Mouse (Mus musculus) ES-E14 (cell line): ENCODE measurements around the gene Dynll1. TPM values are rescaled to one million over a fixed set of nuclear protein-coding genes. Genes with fewer than 3 reads are reported as not detected.

Experiments used
- DNase-seq: peaks from one replicate; pipeline ENCODE4 v3.0.0-alpha.2; 2013; ENCODE audit warnings: low read depth, low spot score
- H3K27ac ChIP-seq: 2 replicates; pipeline ENCODE4 v1.5.1; 2012; ENCODE audit warnings: low read depth, mild to moderate bottlenecking, low read length, moderate library complexity, mixed read lengths; ENCODE audit not compliant: poor library complexity, insufficient read depth, severe bottlenecking
- H3K36me3 ChIP-seq: 2 replicates; pipeline ENCODE4 v1.6.1; 2012; ENCODE audit warnings: mild to moderate bottlenecking, low read length, moderate library complexity, mixed read lengths; ENCODE audit not compliant: control insufficient read depth, poor library complexity, insufficient read depth, severe bottlenecking
- H3K4me1 ChIP-seq, 2 experiments: fragments of 150-350 bp in 1 of 2; sonication (generic) in 1 of 2; 2 replicates each; pipeline ENCODE4 v1.6.1; 2012; ENCODE audit warnings: low read length in 2 of 2, mild to moderate bottlenecking in 1 of 2, mixed read lengths in 1 of 2; ENCODE audit not compliant: control insufficient read depth in 2 of 2, insufficient read depth in 2 of 2, poor library complexity in 1 of 2
- H3K4me3 ChIP-seq, 2 experiments: fragments of 150-350 bp in 1 of 2; sonication (generic) in 1 of 2; 2 replicates each; pipeline ENCODE4 v1.5.1; 2012; ENCODE audit warnings: low read length in 2 of 2, low read depth in 1 of 2, mild to moderate bottlenecking in 1 of 2, mixed read lengths in 1 of 2; ENCODE audit not compliant: insufficient read depth in 1 of 2, poor library complexity in 1 of 2, severe bottlenecking in 1 of 2
- H3K9ac ChIP-seq: 2 replicates; pipeline ENCODE4 v1.6.1; 2012; ENCODE audit warnings: low read depth, mild to moderate bottlenecking, low read length, mixed read lengths; ENCODE audit not compliant: poor library complexity, insufficient read depth, severe bottlenecking
- H3K9me3 ChIP-seq: fragments of 150-350 bp; sonication (generic); 2 replicates; pipeline ENCODE4 v1.6.1; 2012; ENCODE audit warnings: low read depth, mild to moderate bottlenecking, low read length; ENCODE audit not compliant: control insufficient read depth, insufficient read depth
- CHD2 ChIP-seq: IDR thresholded peaks from 2 replicates; pipeline ENCODE4 v1.6.1; 2014; ENCODE audit warnings: mild to moderate bottlenecking, low read depth, low read length, inconsistent platforms
- HCFC1 ChIP-seq: IDR thresholded peaks from 2 replicates; pipeline ENCODE4 v1.6.1; 2012; ENCODE audit warnings: low read length, inconsistent platforms, borderline replicate concordance; ENCODE audit not compliant: insufficient read depth
- MAFK ChIP-seq: IDR thresholded peaks from 2 replicates; pipeline ENCODE4 v1.6.1; 2014; ENCODE audit warnings: mild to moderate bottlenecking, low read depth, low read length, inconsistent platforms; ENCODE audit not compliant: insufficient read depth
- ZC3H11A ChIP-seq: IDR thresholded peaks from 2 replicates; pipeline ENCODE4 v1.6.1; 2012; ENCODE audit warnings: low read depth, mild to moderate bottlenecking, inconsistent platforms, low read length, borderline replicate concordance
- ZNF384 ChIP-seq: IDR thresholded peaks from 2 replicates; pipeline ENCODE4 v1.6.1; 2012; ENCODE audit warnings: low read depth, low read length, inconsistent platforms
- in situ Hi-C, 2 experiments: fragments of 600-800 bp; cut with MboI; formaldehyde crosslinking; loops; one replicate each; pipeline ENCODE4 v1.15.1; 2025; ENCODE audit warnings: low sequenced_read_pairs in 2 of 2, inconsistent platforms in 1 of 2; ENCODE audit not compliant: unreplicated experiment in 2 of 2
- total RNA-seq: library from RNA; depleted of rRNA; stranded (reverse); fragments of 300-350 nt; gene quantifications from 2 replicates; pipeline ENCODE4 v1.2.3, GENCODE M21; 2012

Dynll1 gene
- total RNA-seq, 1 experiment = 753 TPM

DNA sequence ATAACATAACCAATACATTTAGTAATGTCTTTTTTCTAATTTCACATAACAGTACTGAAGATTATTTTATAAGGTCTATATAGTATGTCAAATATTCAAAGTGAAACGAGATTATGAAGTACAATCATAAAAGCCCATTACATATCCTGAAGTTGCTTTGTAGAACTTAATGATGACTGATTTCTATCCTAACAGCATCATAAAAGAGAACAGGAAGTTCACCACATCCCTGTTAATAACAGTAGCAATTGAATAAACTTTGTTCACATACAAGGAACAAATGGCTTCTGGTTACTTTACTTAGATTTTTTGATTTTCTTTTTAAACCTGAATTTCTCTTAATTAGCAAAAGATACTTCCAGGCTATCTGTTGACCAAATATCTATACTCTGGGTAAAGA lies 38.9 kb downstream of the Dynll1 start:
- Histone ChIP-seq H3K9me3 (no peaks in the 10 kb centered on the region), H3K4me1 (peaks cover 0 to 9% of the 10 kb centered on the region in 2 experiments; a peak in 2 of 4 replicates), H3K4me3 (no peak overlapping the region), H3K27ac (no peak overlapping the region), H3K9ac (no peak overlapping the region), H3K36me3 (peaks cover 45% of the 10 kb centered on the region)
- no peak for DNase-seq
- TF ChIP-seq MAFK (no peak), ZNF384 (no peak), CHD2 (no peak), HCFC1 (no peak), ZC3H11A (no peak)
- in situ Hi-C loops = no loop called here

GRCm38 (mm10) chr5:115261141-115261540 lies 39.7 kb downstream of the Dynll1 start:
- Histone ChIP-seq H3K27ac (no peak overlapping the region), H3K4me3 (no peak overlapping the region), H3K4me1 (peaks cover 0 to 7% of the 10 kb centered on the region in 2 experiments; a peak in 2 of 4 replicates), H3K9me3 (no peaks in the 10 kb centered on the region), H3K9ac (no peak overlapping the region), H3K36me3 (peaks cover 49% of the 10 kb centered on the region)
- in situ Hi-C loops = no loop called here
- TF ChIP-seq HCFC1 = no peak
- TF ChIP-seq CHD2 = no peak
- TF ChIP-seq ZC3H11A = no peak
- TF ChIP-seq MAFK = no peak
- TF ChIP-seq ZNF384 = no peak
- DNase-seq = no peak

DNA sequence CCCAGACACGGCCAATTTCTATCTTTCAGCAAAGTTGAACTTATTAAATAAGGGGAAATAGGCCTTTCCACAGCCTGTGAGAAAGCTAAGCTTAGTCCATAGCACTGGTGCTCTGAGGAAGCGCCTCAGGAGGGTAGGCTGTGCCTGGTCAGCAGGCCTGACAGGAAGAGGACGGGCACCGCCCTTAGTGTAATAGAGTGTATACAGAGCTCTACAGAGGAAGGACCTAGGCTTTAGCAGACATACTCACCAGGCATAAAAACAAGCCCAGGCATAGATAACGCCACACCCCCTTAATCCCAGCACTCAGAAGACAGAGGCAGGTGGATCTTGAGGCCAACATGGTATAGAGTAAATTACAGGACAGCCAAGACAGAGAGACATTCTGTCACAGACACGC lies 40.4 kb downstream of the Dynll1 start:
- H3K27ac ChIP-seq = no peak overlapping the region
- in situ Hi-C loops = no loop called here
- no peaks in the 10 kb centered on the region for H3K9me3 ChIP-seq
- TF ChIP-seq ZNF384 = no peak
- TF ChIP-seq CHD2 = no peak
- TF ChIP-seq ZC3H11A = no peak
- TF ChIP-seq MAFK = no peak
- no peak for TF ChIP-seq HCFC1
- peaks cover 0 to 7% of the 10 kb centered on the region in 2 experiments; a peak in 2 of 4 replicates for H3K4me1 ChIP-seq
- H3K4me3 ChIP-seq = no peak overlapping the region
- H3K36me3 ChIP-seq = peaks cover 51% of the 10 kb centered on the region
- no peak for DNase-seq
- no peak overlapping the region for H3K9ac ChIP-seq

DNA sequence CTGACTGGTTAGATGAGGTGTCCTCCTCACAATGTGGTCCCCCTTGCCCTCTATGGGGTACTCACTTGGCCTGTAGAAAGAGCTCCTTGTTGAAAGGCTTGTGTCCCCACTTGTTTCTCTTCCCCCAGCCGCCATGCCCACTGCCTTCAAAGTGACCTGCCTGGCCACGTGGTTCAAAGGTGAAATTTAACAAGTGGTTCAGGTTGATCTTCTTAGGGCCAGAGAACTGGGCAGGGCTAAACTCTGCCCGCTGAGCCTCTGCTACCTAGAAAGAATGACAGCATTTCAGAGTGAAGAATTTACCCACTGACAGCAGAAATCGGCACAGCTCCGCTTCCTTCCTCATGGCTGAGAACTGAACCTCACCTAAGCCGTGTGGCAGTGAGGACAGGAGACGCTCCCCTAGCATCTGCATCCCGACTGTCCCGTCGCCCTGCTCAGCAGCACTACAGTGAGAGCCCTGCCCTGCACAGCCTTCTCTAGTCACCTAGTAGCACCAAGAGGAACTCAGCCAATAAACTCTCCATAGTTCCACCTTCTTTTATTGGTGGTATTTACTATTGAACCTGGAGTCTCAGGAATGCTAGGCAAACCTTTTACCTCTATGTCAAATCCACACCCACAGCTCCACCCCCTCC lies 43.8 kb downstream of the Dynll1 start:
- Histone ChIP-seq H3K4me3 (no peak overlapping the region), H3K4me1 (peaks cover 0 to 3% of the 10 kb centered on the region in 2 experiments; a peak in 1 of 4 replicates), H3K36me3 (peaks cover 47% of the 10 kb centered on the region), H3K9ac (no peak overlapping the region), H3K27ac (no peak overlapping the region), H3K9me3 (no peaks in the 10 kb centered on the region)
- DNase-seq = no peak
- in situ Hi-C loops = no loop called here
- no peak for TF ChIP-seq CHD2

- Histone ChIP-seq H3K27ac (no peak overlapping the region), H3K4me3 (no peak overlapping the region), H3K9ac (no peak overlapping the region), H3K9me3 (no peaks in the 10 kb centered on the region), H3K4me1 (peaks cover 0 to 2% of the 10 kb centered on the region in 2 experiments; a peak in 1 of 4 replicates), H3K36me3 (peaks cover 58% of the 10 kb centered on the region)
- in situ Hi-C loops = no loop called here
- DNase-seq = no peak
- no peak for TF ChIP-seq MAFK
- no peak for TF ChIP-seq ZNF384
- no peak for TF ChIP-seq ZC3H11A
- no peak for TF ChIP-seq CHD2
- no peak for TF ChIP-seq HCFC1
These were observed 45.3 kb downstream of the Dynll1 start for GRCm38 (mm10) chr5:115255472-115255871.
